Mouse (Mus musculus) CH12.LX (cell line): ENCODE data around the gene Olfr518. TPM values are rescaled to one million over a fixed set of nuclear protein-coding genes. Genes with fewer than 3 reads are reported as not detected.

Experiments used
- DNase-seq: peaks from one replicate; pipeline ENCODE4 v3.0.0-alpha.2; 2013; ENCODE audit errors: extremely low read depth
- H3K27ac ChIP-seq: 2 replicates; pipeline ENCODE4 v1.5.1; 2012; ENCODE audit warnings: low read depth, mild to moderate bottlenecking, control low read depth, moderate library complexity; ENCODE audit not compliant: insufficient read depth
- H3K27me3 ChIP-seq: replicated peaks from 2 replicates; pipeline ENCODE3; 2012; ENCODE audit warnings: inconsistent platforms
- H3K36me3 ChIP-seq, 2 experiments: replicated peaks in 1 of 2; 2 replicates each; pipeline versions ENCODE3 to v1.6.1; 2012; ENCODE audit warnings: inconsistent platforms in 1 of 2, low read length in 1 of 2, mild to moderate bottlenecking in 1 of 2, mixed read lengths in 1 of 2, moderate library complexity in 1 of 2; ENCODE audit not compliant: control insufficient read depth in 1 of 2, insufficient read depth in 1 of 2
- H3K4me1 ChIP-seq, 2 experiments: 2 replicates each; pipeline ENCODE4 v1.6.1; 2012; ENCODE audit warnings: inconsistent platforms in 1 of 2, moderate library complexity in 1 of 2; ENCODE audit not compliant: insufficient read depth in 2 of 2, control insufficient read depth in 1 of 2
- H3K4me2 ChIP-seq: 2 replicates; pipeline ENCODE4 v1.6.1; 2012; ENCODE audit warnings: low read depth, mild to moderate bottlenecking, control low read depth; ENCODE audit not compliant: poor library complexity, insufficient read depth, severe bottlenecking
- H3K4me3 ChIP-seq, 3 experiments: fragments of 150-350 bp in 1 of 3; sonication (generic) in 1 of 3; replicated peaks in 1 of 3; 2 replicates each; pipeline versions ENCODE3 to v1.5.1; 2011 to 2012; ENCODE audit warnings: low read depth in 2 of 3, low read length in 2 of 3, mild to moderate bottlenecking in 2 of 3, moderate library complexity in 2 of 3, control low read depth in 1 of 3, improper control_type of control experiment in 1 of 3, inconsistent platforms in 1 of 3, mixed read lengths in 1 of 3; ENCODE audit not compliant: poor library complexity in 1 of 3
- H3K79me2 ChIP-seq: replicated peaks from 2 replicates; pipeline ENCODE4 v1.6.1; 2012; ENCODE audit warnings: mild to moderate bottlenecking, moderate library complexity; ENCODE audit not compliant: control insufficient read depth, poor library complexity, insufficient read depth, severe bottlenecking; ENCODE audit errors: extremely low read depth
- H3K9ac ChIP-seq: 2 replicates; pipeline ENCODE4 v1.6.1; 2012; ENCODE audit warnings: low read depth, mild to moderate bottlenecking, control low read depth, moderate library complexity; ENCODE audit not compliant: insufficient read depth
- H3K9me3 ChIP-seq: replicated peaks from 2 replicates; pipeline ENCODE3; 2012; ENCODE audit warnings: low read length, inconsistent platforms, mixed read lengths
- E2F4 ChIP-seq: IDR thresholded peaks from 2 replicates; pipeline ENCODE4 v1.6.1; 2011; ENCODE audit warnings: low read depth, low read length, improper control_type of control experiment; ENCODE audit not compliant: insufficient replicate concordance
- ETS1 ChIP-seq: conservative IDR thresholded peaks from 2 replicates; pipeline ENCODE4 v1.6.1; 2012; ENCODE audit warnings: low read depth, mild to moderate bottlenecking, inconsistent platforms, low read length, improper control_type of control experiment, moderate library complexity
- HCFC1 ChIP-seq: IDR thresholded peaks from 2 replicates; pipeline ENCODE4 v1.6.1; 2012; ENCODE audit warnings: low read depth, mild to moderate bottlenecking, inconsistent platforms, low read length, improper control_type of control experiment
- JUND ChIP-seq: conservative IDR thresholded peaks from 2 replicates; pipeline ENCODE4 v1.6.1; 2011; ENCODE audit warnings: low read depth, low read length, improper control_type of control experiment
- MAZ ChIP-seq: IDR thresholded peaks from 2 replicates; pipeline ENCODE4 v1.6.1; 2012; ENCODE audit warnings: low read depth, mild to moderate bottlenecking, inconsistent platforms, low read length, improper control_type of control experiment, moderate library complexity
- MEF2A ChIP-seq: IDR thresholded peaks from 2 replicates; pipeline ENCODE4 v1.6.1; 2014; ENCODE audit warnings: low read depth, mild to moderate bottlenecking, inconsistent platforms, low read length, improper control_type of control experiment, borderline replicate concordance
- MYC ChIP-seq: IDR thresholded peaks from 2 replicates; pipeline ENCODE4 v1.6.1; 2011; ENCODE audit warnings: low read depth, mild to moderate bottlenecking, improper control_type of control experiment, low read length
- NRF1 ChIP-seq: IDR thresholded peaks from 2 replicates; pipeline ENCODE4 v1.6.1; 2014; ENCODE audit warnings: low read depth, mild to moderate bottlenecking, inconsistent platforms, low read length, improper control_type of control experiment, moderate library complexity
- POLR2A ChIP-seq: IDR thresholded peaks from 2 replicates; pipeline ENCODE4 v1.6.1; 2011; ENCODE audit warnings: low read depth, mild to moderate bottlenecking, improper control_type of control experiment, low read length
- RCOR1 ChIP-seq: conservative IDR thresholded peaks from 2 replicates; pipeline ENCODE4 v1.6.1; 2012; ENCODE audit warnings: low read depth, mild to moderate bottlenecking, inconsistent platforms, low read length, improper control_type of control experiment
- TCF12 ChIP-seq: IDR thresholded peaks from 2 replicates; pipeline ENCODE4 v1.6.1; 2014; ENCODE audit warnings: low read depth, mild to moderate bottlenecking, inconsistent platforms, low read length, improper control_type of control experiment
- USF2 ChIP-seq: conservative IDR thresholded peaks from 2 replicates; pipeline ENCODE4 v1.6.1; 2011; ENCODE audit warnings: low read depth, low read length, improper control_type of control experiment
- ZMIZ1 ChIP-seq: IDR thresholded peaks from 2 replicates; pipeline ENCODE4 v1.6.1; 2012; ENCODE audit warnings: low read depth, mild to moderate bottlenecking, inconsistent platforms, low read length, improper control_type of control experiment
- dilution Hi-C: fragments of 300-500 bp; cut with MboI; formaldehyde crosslinking; loops from 2 replicates; pipeline ENCODE4 v1.14.3; 2020; ENCODE audit warnings: low sequenced_read_pairs; ENCODE audit not compliant: extremely low pct_unique_long_range_greater_than_20kb, extremely low pct_ligation_motif_present
- in situ Hi-C: fragments of 300-500 bp; cut with MboI; formaldehyde crosslinking; loops from 3 replicates; pipeline ENCODE4 v1.14.3; 2019; ENCODE audit warnings: low sequenced_read_pairs, low pct_ligation_motif_present, low pct_unique_long_range_greater_than_20kb, mixed read lengths
- polyA plus RNA-seq: library from polyadenylated mRNA; unstranded; fragments of >175 nt; gene quantifications from 2 replicates; pipeline ENCODE4 v1.2.1, GENCODE M21; 2012; ENCODE audit warnings: low read depth; ENCODE audit not compliant: insufficient read length
- total RNA-seq, 2 experiments: library from RNA; depleted of rRNA; stranded (reverse); fragments of 300-350 nt in 1 of 2; fragments of >200 nt in 1 of 2; gene quantifications; 2 replicates each; pipeline ENCODE4 v1.2.3; 2012 to 2014

Olfr518 gene
- total and polyA plus RNA-seq, 3 experiments: not detected

GRCm38 (mm10) chr7:108933794-108934731, 49.3 kb upstream of the Olfr518 start, which contains the start of gene Eif3f (continued):
- TF ChIP-seq MYC (no peak), MAZ (no peak), MEF2A (peak; percentile 80), USF2 (peak; percentile 84), POLR2A (peak; percentile 74), RCOR1 (no peak)

GRCm38 (mm10) chr7:108929726-108930393, 45.1 kb upstream of the Olfr518 start, which contains the start of gene Nlrp10:
Nlrp10 (minus strand) TSS chr7:108930178.
- H3K27me3 ChIP-seq: peaks cover 23% of the 10 kb centered on the region
- H3K9ac ChIP-seq: no peak within 1 kb of the TSS
- H3K27ac ChIP-seq: no peak within 1 kb of the TSS
- no peak for DNase-seq
- H3K36me3 ChIP-seq: no peaks in the 10 kb centered on the region
- dilution Hi-C loops: no loop called here
- H3K4me1 ChIP-seq: peaks cover 2 to 4% of the 10 kb centered on the region in 2 experiments; a peak in 1 of 4 replicates
- H3K4me3 ChIP-seq: no peak within 1 kb of the TSS
- H3K79me2 ChIP-seq: peaks cover 4% of the 10 kb centered on the region
- H3K4me2 ChIP-seq: no peak within 1 kb of the TSS
- no peaks in the 10 kb centered on the region for H3K9me3 ChIP-seq
- TF ChIP-seq POLR2A (no peak), NRF1 (no peak), HCFC1 (no peak), ZMIZ1 (no peak), TCF12 (no peak), E2F4 (no peak), JUND (no peak), ETS1 (no peak)
- in situ Hi-C loops: loop anchor here (10.0 kb wide), 1 partner anchor 115 kb away; no protein-coding TSS in a partner anchor
